Mouse (Mus musculus): ENCODE results near the gene Dlg2.

DNA sequence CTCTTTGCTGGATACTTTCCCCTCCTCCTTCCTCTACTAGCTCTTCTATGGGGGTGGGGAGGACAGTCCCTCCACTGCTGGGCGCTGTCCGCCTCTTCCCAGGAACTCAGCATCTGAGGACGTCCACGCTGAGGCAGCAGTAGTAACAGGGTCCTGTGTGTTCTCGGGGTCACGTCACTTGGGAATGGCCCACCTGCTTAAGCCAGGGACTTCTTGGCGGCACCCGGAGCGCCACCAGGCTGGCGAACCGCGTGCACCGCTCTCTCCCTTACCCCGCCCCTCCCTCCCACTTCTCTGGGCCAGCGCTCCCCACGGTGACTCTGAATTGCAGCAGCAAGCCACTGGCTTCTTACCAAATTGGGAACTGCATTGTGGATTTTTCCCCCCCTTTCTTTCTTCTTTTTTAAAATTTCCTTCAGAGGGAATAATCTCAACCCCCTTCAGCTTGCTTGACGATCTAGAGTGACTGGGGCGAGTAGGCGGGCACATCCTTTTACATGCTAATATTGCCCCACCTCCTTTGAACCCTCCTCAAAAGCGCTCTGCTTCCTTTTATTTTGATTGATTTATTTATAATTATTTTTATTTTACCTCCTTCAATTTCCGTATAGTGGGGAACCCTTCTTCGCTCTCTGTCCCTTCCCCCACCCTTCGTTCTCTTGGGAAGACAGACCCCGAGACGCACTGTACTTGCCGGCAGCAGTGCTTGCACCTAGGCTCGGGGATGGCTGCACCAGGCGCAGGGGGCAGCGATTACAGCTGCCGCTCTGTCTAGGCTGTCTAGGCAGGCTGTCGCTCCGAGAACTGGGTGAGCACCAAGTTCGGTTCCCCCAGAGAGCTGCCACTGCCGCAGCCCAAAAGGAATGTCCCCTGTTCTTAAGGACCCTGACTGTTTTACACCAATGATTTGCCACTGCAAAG lies 785.8 kb downstream of the Dlg2 start:
- TF ChIP-seq POLR2A (IDR thresholded peaks at IDR 0.05; ENCODE audit: insufficient read depth, low read length) (no peak), EP300 (IDR thresholded peaks at IDR 0.05; ENCODE audit: insufficient read depth, low read depth, low read length) (no peak)

Measured in ES-Bruce4 (cell line).